Mouse (Mus musculus) G1E (cell line): ENCODE data around the gene Adgrb2.

ENCODE experiments used
- CTCF ChIP-seq: IDR thresholded peaks from 2 replicates; pipeline ENCODE4 v1.5.1; 2012; ENCODE audit warnings: low read depth, low read length, inconsistent platforms, mixed read lengths
- GATA1 ChIP-seq: IDR thresholded peaks from 2 replicates; pipeline ENCODE4 v1.6.1; 2012; ENCODE audit warnings: borderline replicate concordance, low read length, inconsistent platforms, mixed read lengths
- POLR2AphosphoS5 ChIP-seq: IDR thresholded peaks from 2 replicates; pipeline ENCODE4 v1.6.1; 2012; ENCODE audit warnings: low read depth, low read length, inconsistent platforms; ENCODE audit not compliant: insufficient replicate concordance
- TAL1 ChIP-seq: conservative IDR thresholded peaks from 2 replicates; pipeline ENCODE4 v1.6.1; 2012; ENCODE audit warnings: low read depth, low read length, inconsistent platforms, mixed read lengths

DNA sequence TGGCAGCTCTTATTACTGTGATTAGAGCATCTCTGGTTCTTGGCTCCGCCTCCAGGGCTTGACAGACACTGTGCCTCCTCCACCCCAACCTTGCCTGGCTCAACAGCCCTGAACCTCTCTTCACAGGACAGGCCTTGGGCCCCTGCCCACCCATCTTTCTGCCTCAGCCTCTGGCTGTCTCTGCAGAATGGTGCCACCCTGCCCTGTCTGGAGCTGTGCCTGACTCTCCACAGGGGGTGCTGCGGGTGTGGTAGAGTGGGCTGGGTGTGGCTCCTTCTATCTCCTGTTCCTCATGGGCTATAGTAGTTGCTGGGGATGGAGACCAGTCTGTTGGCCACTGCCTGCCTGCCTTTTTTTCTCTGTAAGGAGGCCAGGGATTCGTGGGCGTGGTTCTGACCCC is 31.3 kb downstream of the Adgrb2 start:
- TF ChIP-seq CTCF = no peak
- no peak for TF ChIP-seq GATA1
- TF ChIP-seq POLR2AphosphoS5 = no peak
- no peak for TF ChIP-seq TAL1
